Mouse (Mus musculus) kidney, postnatal 25 days (tissue): Measurements from ENCODE around the gene Gja3.

ENCODE experiments used
- DNase-seq, 2 experiments: peaks; one replicate each; pipeline ENCODE4 v3.0.0; 2021; ENCODE audit warnings: mixed read lengths in 2 of 2

Gene Gja3

GRCm38 (mm10) chr14:57057563-57058321 is at the start of gene Gja3:
Gene Gja3, minus strand, starts transcription at chr14:57058100.
- peak in 1 of 2 experiments; percentile 19 for DNase-seq

DNA sequence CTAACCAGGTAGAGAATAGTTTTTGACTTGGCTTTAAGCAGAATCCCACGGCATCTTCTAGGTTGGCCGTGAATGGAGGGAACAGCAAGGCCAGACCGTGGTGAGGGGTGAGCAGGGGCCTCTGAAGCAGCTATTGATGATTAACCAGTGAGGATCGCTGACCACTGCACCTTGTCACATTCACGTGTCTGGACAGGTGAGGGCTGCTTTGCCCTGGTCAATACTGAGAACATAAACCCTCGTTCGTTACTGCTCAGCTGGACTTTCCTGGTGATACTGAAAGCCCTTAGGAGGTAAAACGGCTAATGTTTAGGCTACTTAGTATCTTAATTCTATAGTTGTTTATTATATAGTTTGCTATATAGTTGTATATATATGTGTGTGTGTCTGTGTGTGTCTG is 49.2 kb upstream of the Gja3 start:
- DNase-seq, result peak; percentile 86

DNA sequence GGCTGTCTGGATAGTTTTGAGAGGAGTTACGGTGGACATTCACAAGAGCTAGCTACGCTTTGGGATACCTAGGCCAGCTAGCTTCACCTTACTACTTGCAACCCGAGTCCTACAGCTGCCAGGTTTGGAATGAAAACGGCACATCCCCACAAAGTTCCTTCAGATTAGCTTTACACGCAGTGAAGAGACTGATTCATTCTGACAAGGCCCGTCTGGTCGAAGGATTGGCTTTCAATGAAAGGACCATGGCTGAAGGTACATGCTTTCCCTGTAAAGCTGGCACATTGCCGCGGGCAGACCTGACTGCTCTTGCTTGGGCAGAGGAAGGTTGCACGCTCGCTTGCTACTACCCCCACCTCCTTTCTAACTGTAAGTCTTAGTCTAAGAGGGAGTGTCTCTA is 47.8 kb upstream of the Gja3 start:
- peak in 1 of 2 experiments; percentile 24 for DNase-seq

- no peak for DNase-seq
Observed at GRCm38 (mm10) chr14:57105111-57105510, 47.2 kb upstream of the Gja3 start.

- peak; percentile 77 to 93 for DNase-seq
Observed at GRCm38 (mm10) chr14:57104106-57105023, 46.5 kb upstream of the Gja3 start, which contains the start of gene Gjb2. Gene Gjb2, minus strand, starts transcription at chr14:57104702.

DNA sequence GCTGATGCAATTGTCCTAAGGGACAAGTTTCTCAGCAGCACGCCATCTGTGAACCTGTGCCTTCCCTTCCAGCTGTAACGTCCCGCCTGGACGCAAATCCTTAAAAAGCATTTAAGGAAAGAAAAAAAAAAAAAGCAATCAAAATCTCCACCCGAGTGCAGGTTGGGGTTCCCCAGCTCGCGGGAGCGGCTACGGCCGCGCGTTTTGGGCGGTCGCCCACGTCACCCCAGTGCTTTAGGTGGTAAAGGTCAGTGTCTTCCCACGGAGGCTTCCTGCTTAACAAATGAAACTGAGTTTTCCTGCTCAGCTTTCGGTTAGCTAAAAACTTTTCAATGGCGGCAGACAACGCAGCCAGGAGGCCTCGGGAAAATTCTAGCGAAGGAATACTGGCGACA is 45.8 kb upstream of the Gja3 start:
- DNase-seq, result peak; percentile 26 to 56

DNA sequence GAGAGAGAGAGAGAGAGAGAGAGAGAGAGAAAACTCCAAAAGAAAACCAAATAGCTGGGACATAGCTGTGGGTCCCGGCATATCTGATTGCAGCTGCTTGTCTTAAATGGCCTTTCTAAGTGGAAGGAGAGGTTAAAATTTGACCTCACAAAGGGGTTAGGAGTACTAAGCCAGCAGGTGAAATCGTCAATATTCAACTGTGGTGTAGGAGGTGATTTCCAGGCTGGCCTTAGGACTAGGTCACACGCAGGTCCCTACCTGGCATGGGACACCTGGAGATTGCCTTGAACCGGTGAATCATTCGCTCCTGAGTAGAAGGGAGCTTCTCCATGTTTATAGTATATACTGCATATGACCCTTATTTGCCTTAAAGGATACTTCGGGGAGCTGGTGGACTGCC is 45.2 kb upstream of the Gja3 start:
- DNase-seq, result no peak

DNA sequence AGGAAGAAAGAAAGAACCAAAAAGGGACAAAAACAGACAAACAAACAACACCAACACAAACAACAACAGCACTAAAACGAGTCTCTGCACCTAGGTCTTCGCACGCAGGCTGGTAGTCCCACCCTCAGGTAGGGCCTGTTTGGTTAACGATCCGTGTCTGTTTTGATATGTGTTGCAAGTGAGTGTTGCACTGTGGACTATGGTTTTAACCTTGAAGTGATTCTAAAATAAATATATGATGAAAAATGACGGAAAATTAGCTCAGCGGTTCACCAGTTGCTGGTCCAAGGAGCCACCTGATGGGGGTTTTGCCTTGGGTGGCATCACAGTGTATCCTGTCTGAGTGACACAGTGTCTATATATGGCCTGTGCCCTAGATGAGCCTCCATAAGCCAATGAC is 43.7 kb upstream of the Gja3 start:
- DNase-seq, result no peak

GRCm38 (mm10) chr14:57095855-57096254 is 38.0 kb upstream of the Gja3 start:
- no peak for DNase-seq

DNA sequence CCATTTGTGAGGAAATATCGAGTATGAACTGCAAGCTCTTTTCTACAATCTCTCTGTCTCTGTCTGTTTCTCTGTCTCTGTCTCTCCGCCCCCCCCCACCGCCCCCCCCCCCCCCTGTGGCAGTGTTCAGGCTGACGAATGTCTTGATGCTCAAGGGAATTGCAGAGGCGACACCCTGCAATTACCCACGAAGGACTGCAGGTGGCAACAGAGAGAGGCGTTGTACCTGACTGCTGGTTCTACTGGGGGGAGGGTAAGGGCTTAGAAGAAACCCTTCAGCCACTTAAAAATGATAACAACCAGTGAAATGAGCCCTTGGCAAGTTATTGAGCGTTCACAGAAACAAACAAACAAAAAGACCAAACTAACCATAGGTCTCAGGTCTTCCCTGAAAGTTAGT is 35.1 kb upstream of the Gja3 start:
- DNase-seq, result peak; percentile 71 to 79

GRCm38 (mm10) chr14:57090001-57090400 is 32.1 kb upstream of the Gja3 start:
- no peak for DNase-seq

DNA sequence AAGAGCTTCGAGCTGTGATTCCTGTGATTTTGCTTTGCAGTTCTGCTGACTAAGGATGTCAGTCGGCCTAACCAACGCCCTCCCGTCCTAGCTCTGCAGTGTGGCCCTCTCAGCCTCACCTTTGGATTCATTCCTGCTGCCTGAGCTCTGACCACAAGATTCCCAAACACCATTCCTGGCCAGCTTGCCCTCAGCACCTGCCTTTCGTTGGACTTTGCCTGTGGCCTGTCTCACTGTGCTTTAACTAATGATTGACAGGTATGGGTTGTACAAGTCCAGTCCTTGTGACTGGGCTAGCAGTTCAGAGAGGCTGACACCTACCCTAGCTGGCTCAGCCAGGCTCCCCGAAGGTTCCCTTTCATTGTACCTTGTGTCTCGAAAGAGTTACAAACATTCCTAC is 31.2 kb upstream of the Gja3 start:
- peak; percentile 75 to 93 for DNase-seq

GRCm38 (mm10) chr14:57084180-57084668 is 26.3 kb upstream of the Gja3 start:
- peak; percentile 57 to 82 for DNase-seq

GRCm38 (mm10) chr14:57082863-57083262 is 25.0 kb upstream of the Gja3 start:
- DNase-seq, result no peak

DNA sequence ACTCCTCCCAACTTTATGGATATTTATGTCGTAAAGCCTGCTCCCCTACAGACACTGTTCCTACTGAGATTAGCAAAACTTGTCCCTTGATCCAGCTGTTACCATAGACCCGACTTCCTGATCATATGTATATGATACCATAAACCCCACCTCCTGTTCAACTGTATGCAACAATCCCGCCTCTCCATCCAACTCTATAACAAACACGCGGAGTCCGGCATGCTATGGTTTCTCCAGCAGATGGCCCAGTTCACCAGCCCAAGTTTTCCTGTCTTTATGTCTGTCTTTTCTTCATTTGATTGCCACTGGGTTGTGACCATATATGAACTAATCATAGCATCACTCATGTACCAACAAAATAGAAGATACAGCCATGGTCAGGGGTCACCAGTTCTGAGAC is 17.6 kb upstream of the Gja3 start:
- DNase-seq, result peak in 1 of 2 experiments; percentile 31

- peak; percentile 48 to 64 for DNase-seq
Observed at GRCm38 (mm10) chr14:57069906-57070305, 12.0 kb upstream of the Gja3 start.

DNA sequence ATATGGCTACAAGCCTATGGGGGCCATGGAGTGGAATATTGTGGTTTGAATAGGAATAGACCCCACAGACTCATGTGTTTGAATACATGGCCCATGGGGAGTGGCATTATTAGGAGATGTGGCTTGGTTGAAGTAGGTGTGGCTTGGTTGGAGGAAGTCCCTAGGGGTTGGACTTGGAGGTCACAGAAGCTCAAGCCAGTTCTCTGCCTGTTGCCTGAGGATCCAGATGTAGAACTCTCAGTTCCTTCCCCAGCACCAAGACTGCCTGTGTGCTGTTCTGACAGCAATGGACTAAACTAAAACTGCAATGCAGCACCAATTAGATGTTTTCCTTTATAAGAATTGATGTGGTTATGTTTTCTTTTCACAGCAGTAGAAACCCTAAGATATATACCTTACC is 8.2 kb upstream of the Gja3 start:
- no peak for DNase-seq

DNA sequence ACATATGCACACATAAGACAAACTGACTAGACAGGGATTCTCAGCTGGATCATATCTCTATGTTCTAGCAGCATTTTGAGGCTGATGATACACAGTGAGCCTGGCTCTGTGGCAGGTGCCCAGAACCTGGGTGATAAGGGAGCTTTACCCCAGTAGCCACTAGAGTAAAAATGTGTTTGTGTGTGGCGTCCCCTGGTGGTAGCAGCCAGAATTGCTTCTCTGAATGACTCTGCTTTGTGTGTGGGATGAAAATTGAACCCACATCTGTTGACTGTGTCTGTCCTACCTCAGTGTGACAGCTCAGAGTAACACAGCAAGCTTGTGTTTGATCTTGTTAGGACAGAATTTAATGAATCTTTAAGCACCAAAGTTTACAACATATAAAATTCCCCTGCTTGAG is 2.2 kb upstream of the Gja3 start:
- peak; percentile 59 to 75 for DNase-seq

DNA sequence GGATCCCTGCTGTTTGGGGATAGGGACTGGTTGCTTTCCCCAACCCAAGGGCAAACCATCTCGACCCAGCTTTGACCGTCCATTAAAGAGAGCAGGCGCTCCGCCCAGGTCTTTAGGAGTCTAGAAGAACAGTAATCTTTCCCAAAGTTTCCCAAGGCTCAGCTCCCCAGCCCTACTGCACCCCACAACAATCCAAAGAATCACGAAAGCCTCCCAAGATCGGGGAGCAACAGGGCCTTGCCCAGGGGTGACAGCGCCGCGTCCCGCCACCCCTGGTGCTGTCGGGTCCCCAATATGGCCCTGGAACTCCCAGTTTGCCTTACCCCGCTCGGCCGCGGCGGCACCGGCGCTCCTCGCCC is 717 bp downstream of the Gja3 start:
- no peak for DNase-seq

DNA sequence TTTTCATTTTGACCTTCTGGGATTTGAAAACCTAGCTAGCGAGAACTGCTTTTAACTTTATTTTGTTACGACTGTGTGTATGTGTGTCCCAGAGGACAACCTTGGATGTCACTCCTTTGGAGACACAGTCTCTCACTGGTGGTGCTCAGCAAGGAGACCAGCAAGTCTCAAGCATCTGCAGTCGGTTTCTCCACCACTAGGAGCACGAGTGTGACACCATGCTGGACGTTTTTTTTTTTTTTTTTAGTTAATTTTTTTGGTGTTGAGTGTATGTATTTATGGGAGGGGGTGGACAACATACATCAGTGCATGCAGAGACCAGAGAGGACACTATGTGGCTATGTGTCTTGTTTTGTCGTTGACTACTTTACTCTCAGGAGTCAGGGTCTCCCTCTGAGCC is 5.2 kb downstream of the Gja3 start:
- no peak for DNase-seq

GRCm38 (mm10) chr14:57043863-57044262 is 14.0 kb downstream of the Gja3 start:
- DNase-seq, result no peak

- no peak for DNase-seq
Observed at GRCm38 (mm10) chr14:57041439-57041838, 16.5 kb downstream of the Gja3 start.

GRCm38 (mm10) chr14:57034926-57035498 is 22.9 kb downstream of the Gja3 start:
- no peak for DNase-seq
